Comparison of ENCODE assay signal across 8 mouse cellular contexts in the genomic region with DNA sequence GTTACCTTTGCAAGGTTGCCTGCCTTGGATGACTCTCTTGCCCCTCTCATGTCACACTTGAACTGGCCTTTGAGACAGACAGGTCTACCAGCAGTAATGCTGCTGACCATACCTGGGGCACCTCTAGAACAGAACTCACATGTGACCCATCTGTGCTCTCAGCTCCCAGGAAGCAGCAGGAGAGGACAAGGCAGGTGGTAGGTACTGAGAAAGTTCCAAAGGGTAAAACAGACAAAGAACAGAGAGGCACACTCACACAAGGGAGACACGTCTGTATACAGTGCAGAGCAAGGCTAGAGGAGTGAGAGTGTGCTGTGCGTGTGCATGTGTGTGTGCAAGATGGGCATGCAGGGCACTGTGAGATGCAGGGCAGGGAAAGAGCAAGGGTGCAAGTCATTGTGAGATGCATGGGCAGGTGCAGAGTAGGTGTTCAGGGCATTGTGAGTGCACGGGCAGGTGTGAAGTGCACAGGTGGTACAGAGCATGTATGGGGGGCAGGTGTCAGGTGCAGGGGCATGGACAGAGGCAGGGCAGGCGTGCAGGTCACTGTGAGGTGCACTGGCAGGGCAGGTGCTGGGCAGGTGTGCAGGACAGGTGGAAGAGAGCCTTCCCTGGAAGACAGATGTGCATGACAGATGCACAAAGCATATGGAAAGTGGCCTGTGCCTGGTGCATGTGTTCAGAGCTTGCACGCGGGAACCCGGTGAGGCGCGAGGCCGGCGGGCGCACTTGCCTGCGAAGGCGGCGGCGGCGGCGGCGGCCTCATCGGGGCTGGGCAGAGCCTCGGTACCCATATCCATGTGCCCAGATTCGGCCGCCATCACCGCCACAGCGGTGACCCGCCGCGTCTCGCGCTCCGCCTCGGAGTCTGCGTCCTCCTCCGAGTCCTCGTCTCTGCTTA. TPM values are rescaled to one million over a fixed set of nuclear protein-coding genes. Genes with fewer than 3 reads are reported as not detected.
DNase-seq lines count a peak whose midpoint lies in the region; ATAC-seq and TF ChIP-seq lines count a peak whose summit lies in the region.

No protein-coding gene starts in this region.

- no peak for TF ChIP-seq CTCF in MEL (IDR thresholded peaks at IDR 0.05 in 2 of 3, conservative IDR thresholded peaks at IDR 0.05 in 1 of 3; ENCODE audit: control insufficient read depth in 1 of 3, insufficient read depth in 1 of 3, low read depth in 2 of 3, low read length in 3 of 3, poor library complexity in 1 of 3, severe bottlenecking in 1 of 3)

- H3K4me1 ChIP-seq in kidney, embryonic 14.5 days (ENCODE audit: control insufficient read depth, insufficient read depth, low read length), result peaks cover 15% of the 10 kb centered on the region
- H3K4me1 ChIP-seq in MEL (ENCODE audit: control insufficient read depth in 1 of 2, insufficient read depth in 2 of 2, low read length in 2 of 2), result peaks cover 4 to 19% of the 10 kb centered on the region in 2 experiments; a peak in 3 of 4 replicates
- peaks cover 26% of the 10 kb centered on the region for H3K4me1 ChIP-seq in embryonic facial prominence, embryonic 12.5 days
- peaks cover 39% of the 10 kb centered on the region for H3K4me1 ChIP-seq in hindbrain, embryonic 15.5 days (replicated peaks)
- H3K4me1 ChIP-seq in stomach, embryonic 16.5 days (ENCODE audit: control insufficient read depth, insufficient read depth, low read length), result peaks cover 22% of the 10 kb centered on the region

- no peaks in the 10 kb centered on the region for H3K9me3 ChIP-seq in kidney, embryonic 14.5 days (ENCODE audit: control insufficient read depth, low read length)
- no peaks in the 10 kb centered on the region for H3K9me3 ChIP-seq in MEL (replicated peaks; ENCODE audit: insufficient read depth, low read length)
- no peaks in the 10 kb centered on the region for H3K9me3 ChIP-seq in embryonic facial prominence, embryonic 12.5 days
- H3K9me3 ChIP-seq in hindbrain, embryonic 15.5 days, result no peaks in the 10 kb centered on the region
- H3K9me3 ChIP-seq in stomach, embryonic 16.5 days (replicated peaks; ENCODE audit: control insufficient read depth, low read length), result no peaks in the 10 kb centered on the region

- DNase-seq in kidney, postnatal 10 days, result no peak
- peak; percentile 50 for DNase-seq in MEL (ENCODE audit: low read depth, low spot score)
- peak; percentile 33 for DNase-seq in lung, postnatal 14 days
- no peak for DNase-seq in ovary, postnatal 36 days (ENCODE audit: low spot score)

- no peak for TF ChIP-seq EP300 in MEL (IDR thresholded peaks at IDR 0.05; ENCODE audit: low read depth in 1 of 2, low read length in 2 of 2)

- no peak for TF ChIP-seq POLR2A in MEL (IDR thresholded peaks at IDR 0.05; ENCODE audit: control insufficient read depth in 1 of 2, insufficient read depth in 1 of 2, low read depth in 1 of 2, low read length in 2 of 2, poor library complexity in 1 of 2)

- no peak for TF ChIP-seq RAD21 in MEL (IDR thresholded peaks at IDR 0.05; ENCODE audit: low read depth, low read length)

- H3K4me3 ChIP-seq in kidney, embryonic 14.5 days (ENCODE audit: low read length), result peak overlapping the region; percentile 70
- H3K4me3 ChIP-seq in MEL (ENCODE audit: control insufficient read depth in 1 of 2, insufficient read depth in 1 of 2, low read depth in 2 of 2, low read length in 2 of 2), result peak overlapping the region; percentile 76 to 80
- peak overlapping the region; percentile 66 for H3K4me3 ChIP-seq in embryonic facial prominence, embryonic 12.5 days
- peak overlapping the region; percentile 70 for H3K4me3 ChIP-seq in hindbrain, embryonic 15.5 days
- H3K4me3 ChIP-seq in stomach, embryonic 16.5 days (replicated peaks; ENCODE audit: low read length), result peak overlapping the region; percentile 74

- WGBS in kidney, embryonic 14.5 days, result 4% methylated on average over 33 of the region's 35 CpGs
- 4% methylated on average over 35 of the region's 35 CpGs for WGBS in embryonic facial prominence, embryonic 12.5 days
- WGBS in hindbrain, embryonic 15.5 days, result 5% methylated on average over 35 of the region's 35 CpGs
- 3% methylated on average over 35 of the region's 35 CpGs for WGBS in stomach, embryonic 16.5 days

- peak overlapping the region; percentile 98 for H3K4me2 ChIP-seq in kidney, embryonic 14.5 days (replicated peaks; ENCODE audit: low read depth, low read length)
- peak overlapping the region; percentile 99 for H3K4me2 ChIP-seq in embryonic facial prominence, embryonic 12.5 days (replicated peaks)
- H3K4me2 ChIP-seq in hindbrain, embryonic 15.5 days, result peak overlapping the region; percentile 97
- H3K4me2 ChIP-seq in stomach, embryonic 16.5 days (ENCODE audit: low read depth, low read length), result peak overlapping the region; percentile 89

- H3K9ac ChIP-seq in kidney, embryonic 14.5 days (ENCODE audit: low read depth, low read length), result peak overlapping the region; percentile 95
- H3K9ac ChIP-seq in MEL (ENCODE audit: control insufficient read depth, low read depth, low read length, poor library complexity, severe bottlenecking), result peak overlapping the region; percentile 92
- H3K9ac ChIP-seq in embryonic facial prominence, embryonic 12.5 days, result peak overlapping the region; percentile 96
- H3K9ac ChIP-seq in hindbrain, embryonic 15.5 days, result peak overlapping the region; percentile 92
- H3K9ac ChIP-seq in stomach, embryonic 16.5 days (ENCODE audit: low read length), result peak overlapping the region; percentile 99

- no peaks in the 10 kb centered on the region for H3K27me3 ChIP-seq in kidney, embryonic 14.5 days (ENCODE audit: control insufficient read depth, insufficient read depth, low read length)
- no peaks in the 10 kb centered on the region for H3K27me3 ChIP-seq in MEL (ENCODE audit: control insufficient read depth in 1 of 2, insufficient read depth in 2 of 2, low read length in 2 of 2)
- H3K27me3 ChIP-seq in embryonic facial prominence, embryonic 12.5 days, result no peaks in the 10 kb centered on the region
- no peaks in the 10 kb centered on the region for H3K27me3 ChIP-seq in hindbrain, embryonic 15.5 days
- H3K27me3 ChIP-seq in stomach, embryonic 16.5 days (ENCODE audit: control insufficient read depth, insufficient read depth, low read length), result no peaks in the 10 kb centered on the region

- H3K36me3 ChIP-seq in kidney, embryonic 14.5 days (ENCODE audit: control insufficient read depth, insufficient read depth, low read length), result peaks cover 27% of the 10 kb centered on the region
- peaks cover 0 to 12% of the 10 kb centered on the region in 2 experiments; a peak in 3 of 4 replicates for H3K36me3 ChIP-seq in MEL (ENCODE audit: control insufficient read depth in 1 of 2, insufficient read depth in 2 of 2, low read length in 2 of 2)
- H3K36me3 ChIP-seq in embryonic facial prominence, embryonic 12.5 days, result peaks cover 27% of the 10 kb centered on the region
- peaks cover 17% of the 10 kb centered on the region for H3K36me3 ChIP-seq in hindbrain, embryonic 15.5 days
- H3K36me3 ChIP-seq in stomach, embryonic 16.5 days (ENCODE audit: control insufficient read depth, insufficient read depth, low read length), result peaks cover 3% of the 10 kb centered on the region; the same call in 1 of the 2 replicates

- peaks cover 14% of the 10 kb centered on the region for H3K79me2 ChIP-seq in MEL (ENCODE audit: control insufficient read depth, insufficient read depth, low read length, poor library complexity)

- ATAC-seq in kidney, embryonic 14.5 days (ENCODE audit: low FRiP score, low TSS enrichment), result peak; percentile 16
- peak; percentile 5 for ATAC-seq in embryonic facial prominence, embryonic 12.5 days (ENCODE audit: insufficient number of reproducible peaks, insufficient read depth, low FRiP score, low TSS enrichment)
- ATAC-seq in hindbrain, embryonic 15.5 days (ENCODE audit: low FRiP score, low read depth), result peak; percentile 32
- peak; percentile 0; the same call in 1 of the 2 replicates for ATAC-seq in stomach, embryonic 16.5 days (ENCODE audit: insufficient read depth, low FRiP score)

- H3K27ac ChIP-seq in kidney, embryonic 14.5 days (ENCODE audit: low read depth, low read length), result peak overlapping the region; percentile 98
- peak overlapping the region; percentile 59 for H3K27ac ChIP-seq in MEL (ENCODE audit: control insufficient read depth, low read depth, low read length)
- H3K27ac ChIP-seq in embryonic facial prominence, embryonic 12.5 days, result peak overlapping the region; percentile 99
- H3K27ac ChIP-seq in hindbrain, embryonic 15.5 days (replicated peaks), result peak overlapping the region; percentile 96
- H3K27ac ChIP-seq in stomach, embryonic 16.5 days (ENCODE audit: low read length), result peak overlapping the region; percentile 100

RNA-seq across cellular contexts. Expression of gene Deaf1, which starts 0.7 kb away (rescaled TPM):
- 64.0 and 79.7 TPM in 2 replicates for polyA plus RNA-seq in kidney, embryonic 14.5 days (2014; fragmentation: Nextera tagmentation; extraction: Ambion mirVana)
- 9.8 and 13.2 TPM in 2 replicates for total RNA-seq in MEL (2012; rRNA removed)
- polyA plus RNA-seq in MEL (2012; ENCODE audit: insufficient read depth in 1 of 2, insufficient read length in 2 of 2, low read depth in 1 of 2, low replicate concordance in 2 of 2, missing spikeins in 1 of 2), result 10 to 100 TPM in 1 of 2 experiments, not detected in 1; 91.1 TPM
- 75.4 and 83.4 TPM in 2 replicates for polyA plus RNA-seq in embryonic facial prominence, embryonic 12.5 days (2016; fragmentation: Nextera tagmentation; extraction: Ambion mirVana)
- 169 and 205 TPM in 2 replicates for polyA plus RNA-seq in hindbrain, embryonic 15.5 days (2015; fragmentation: Nextera tagmentation; extraction: Ambion mirVana)
- polyA plus RNA-seq in stomach, embryonic 16.5 days (2015; fragmentation: Nextera tagmentation; extraction: Ambion mirVana), result 61.3 and 64.3 TPM in 2 replicates

RNA-seq across cellular contexts. Expression of gene Tmem80, which starts 0.7 kb away (rescaled TPM):
- polyA plus RNA-seq in kidney, embryonic 14.5 days (2014; fragmentation: Nextera tagmentation; extraction: Ambion mirVana), result 36.7 and 46.8 TPM in 2 replicates
- total RNA-seq in MEL (2012; rRNA removed), result 12.2 and 12.3 TPM in 2 replicates
- 10 to 100 TPM in 1 of 2 experiments, not detected in 1; 27.7 TPM for polyA plus RNA-seq in MEL (2012; ENCODE audit: insufficient read depth in 1 of 2, insufficient read length in 2 of 2, low read depth in 1 of 2, low replicate concordance in 2 of 2, missing spikeins in 1 of 2)
- 54.3 and 56.7 TPM in 2 replicates for polyA plus RNA-seq in embryonic facial prominence, embryonic 12.5 days (2016; fragmentation: Nextera tagmentation; extraction: Ambion mirVana)
- 54.7 and 58.8 TPM in 2 replicates for polyA plus RNA-seq in hindbrain, embryonic 15.5 days (2015; fragmentation: Nextera tagmentation; extraction: Ambion mirVana)
- polyA plus RNA-seq in stomach, embryonic 16.5 days (2015; fragmentation: Nextera tagmentation; extraction: Ambion mirVana), result 35.9 and 36.5 TPM in 2 replicates

RNA-seq across cellular contexts. Expression of gene Eps8l2, which starts 11.9 kb away (rescaled TPM):
- 9.6 and 18.0 TPM in 2 replicates for polyA plus RNA-seq in kidney, embryonic 14.5 days (2014; fragmentation: Nextera tagmentation; extraction: Ambion mirVana)
- total RNA-seq in MEL (2012; rRNA removed), result 0.46 TPM in 1 of 2 replicates, not detected in the other
- under 1 TPM in 1 of 2 experiments, not detected in 1; 0.10 TPM for polyA plus RNA-seq in MEL (2012; ENCODE audit: insufficient read depth in 1 of 2, insufficient read length in 2 of 2, low read depth in 1 of 2, low replicate concordance in 2 of 2, missing spikeins in 1 of 2)
- polyA plus RNA-seq in embryonic facial prominence, embryonic 12.5 days (2016; fragmentation: Nextera tagmentation; extraction: Ambion mirVana), result 5.6 and 5.7 TPM in 2 replicates
- 1.00 and 1.2 TPM in 2 replicates for polyA plus RNA-seq in hindbrain, embryonic 15.5 days (2015; fragmentation: Nextera tagmentation; extraction: Ambion mirVana)
- polyA plus RNA-seq in stomach, embryonic 16.5 days (2015; fragmentation: Nextera tagmentation; extraction: Ambion mirVana), result 79.4 and 108 TPM in 2 replicates

RNA-seq across cellular contexts. Expression of gene Drd4, which starts 35.0 kb away (rescaled TPM):
- 1.4 and 1.6 TPM in 2 replicates for polyA plus RNA-seq in kidney, embryonic 14.5 days (2014; fragmentation: Nextera tagmentation; extraction: Ambion mirVana)
- not detected in 2 replicates for total RNA-seq in MEL (2012; rRNA removed)
- polyA plus RNA-seq in MEL (2012; ENCODE audit: insufficient read depth in 1 of 2, insufficient read length in 2 of 2, low read depth in 1 of 2, low replicate concordance in 2 of 2, missing spikeins in 1 of 2), result not detected
- 1.7 and 2.3 TPM in 2 replicates for polyA plus RNA-seq in embryonic facial prominence, embryonic 12.5 days (2016; fragmentation: Nextera tagmentation; extraction: Ambion mirVana)
- 0.64 and 0.90 TPM in 2 replicates for polyA plus RNA-seq in hindbrain, embryonic 15.5 days (2015; fragmentation: Nextera tagmentation; extraction: Ambion mirVana)
- 0.18 TPM in 1 of 2 replicates, not detected in the other for polyA plus RNA-seq in stomach, embryonic 16.5 days (2015; fragmentation: Nextera tagmentation; extraction: Ambion mirVana)

RNA-seq across cellular contexts. Expression of gene Sct, which starts 47.9 kb away (rescaled TPM):
- polyA plus RNA-seq in kidney, embryonic 14.5 days (2014; fragmentation: Nextera tagmentation; extraction: Ambion mirVana), result 40.2 and 58.1 TPM in 2 replicates
- total RNA-seq in MEL (2012; rRNA removed), result not detected in 2 replicates
- not detected for polyA plus RNA-seq in MEL (2012; ENCODE audit: insufficient read depth in 1 of 2, insufficient read length in 2 of 2, low read depth in 1 of 2, low replicate concordance in 2 of 2, missing spikeins in 1 of 2)
- polyA plus RNA-seq in embryonic facial prominence, embryonic 12.5 days (2016; fragmentation: Nextera tagmentation; extraction: Ambion mirVana), result 4.0 and 5.0 TPM in 2 replicates
- polyA plus RNA-seq in hindbrain, embryonic 15.5 days (2015; fragmentation: Nextera tagmentation; extraction: Ambion mirVana), result 2.8 and 4.1 TPM in 2 replicates
- polyA plus RNA-seq in stomach, embryonic 16.5 days (2015; fragmentation: Nextera tagmentation; extraction: Ambion mirVana), result 23.2 and 24.8 TPM in 2 replicates

Comparison
In these comparisons a context has a peak if more than half of its experiments do, and no peak if none do; other contexts are left out.
1. DNase-seq: peak in MEL (single experiment) and lung, postnatal 14 days (single experiment); none in kidney, postnatal 10 days (single experiment) and ovary, postnatal 36 days (single experiment).
2. Peak in every context shown above with its lines, with median percentiles within 50 percentile points of each other: ATAC-seq, H3K27ac ChIP-seq, H3K4me2 ChIP-seq, H3K4me3 ChIP-seq and H3K9ac ChIP-seq.